Mouse (Mus musculus): Measurements from ENCODE around the gene Calm5. TPM values are rescaled to one million over a fixed set of nuclear protein-coding genes. Genes with fewer than 3 reads are reported as not detected.

The Calm5 gene
- polyA plus RNA-seq, 1 experiment from 2014 or later, result 2.9 TPM

DNA sequence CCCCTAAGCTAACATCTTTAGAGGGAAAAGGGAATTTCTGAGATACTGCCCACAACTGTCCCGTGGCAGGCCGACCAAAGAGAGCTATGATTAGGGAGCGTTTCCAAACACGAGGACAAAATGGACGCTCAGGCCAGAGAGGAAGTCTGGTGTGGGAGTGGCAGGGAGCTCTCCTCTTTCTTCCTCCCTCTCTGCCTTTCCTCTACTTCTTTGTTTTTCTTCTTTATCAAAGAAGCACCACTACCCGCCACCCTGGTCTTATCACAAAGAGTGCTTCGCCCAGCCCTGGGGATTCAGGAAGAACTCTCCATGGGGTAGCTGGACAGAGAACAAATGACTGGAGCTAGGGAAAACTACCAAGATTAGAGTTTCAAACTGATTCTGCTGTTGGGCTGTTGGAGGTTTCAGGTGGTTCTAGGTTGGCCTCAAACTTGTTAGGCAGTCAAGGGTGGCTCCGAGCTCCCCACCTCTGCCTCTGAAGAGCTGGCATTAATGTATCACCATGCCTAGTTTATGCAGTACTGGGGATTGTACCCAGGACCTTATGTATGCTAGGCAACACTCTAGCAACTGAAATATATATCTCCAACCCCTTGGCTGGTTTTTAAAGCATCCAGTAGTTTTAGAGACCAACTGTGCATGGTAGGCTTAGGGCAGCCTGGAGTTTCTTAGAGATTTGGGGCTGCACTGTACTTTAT is 12.5 kb downstream of the Calm5 start:
- H3K27ac ChIP-seq (replicated peaks), result no peak overlapping the region
- no peak overlapping the region for H3K9ac ChIP-seq
- no peaks in the 10 kb centered on the region for H3K27me3 ChIP-seq
- H3K4me2 ChIP-seq (replicated peaks), result no peak overlapping the region
- H3K4me3 ChIP-seq (replicated peaks), result no peak overlapping the region
- no peaks in the 10 kb centered on the region for H3K36me3 ChIP-seq
- no peaks in the 10 kb centered on the region for H3K9me3 ChIP-seq (replicated peaks)
- 84% methylated on average over 8 of the region's 8 CpGs for WGBS
- no peak for ATAC-seq (ENCODE audit: insufficient number of reproducible peaks, low FRiP score, low TSS enrichment, low read depth)
- peaks cover 6% of the 10 kb centered on the region; the same call in 1 of the 2 replicates for H3K4me1 ChIP-seq

DNA sequence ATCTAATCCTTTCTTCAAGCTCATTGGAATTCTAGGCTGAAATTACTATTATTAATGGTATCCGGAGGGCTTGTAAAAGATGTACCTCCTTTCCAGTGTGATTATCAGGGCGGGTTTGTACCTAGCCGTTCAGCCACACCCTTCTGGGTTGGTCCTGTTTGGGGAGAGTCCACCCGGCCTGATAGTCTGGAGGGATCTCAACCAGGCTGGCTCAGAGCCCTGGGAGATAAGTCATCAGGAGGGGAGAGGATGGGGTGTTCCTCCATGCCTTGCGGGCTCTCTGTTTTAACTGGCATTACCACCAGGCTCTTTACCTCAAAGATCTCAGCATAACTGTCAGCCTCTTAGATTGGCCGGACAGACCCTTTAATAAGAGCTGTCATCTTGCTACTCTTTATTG is 13.2 kb downstream of the Calm5 start:
- Histone ChIP-seq H3K36me3 (no peaks in the 10 kb centered on the region), H3K4me1 (peaks cover 6% of the 10 kb centered on the region; the same call in 1 of the 2 replicates), H3K4me2 (replicated peaks) (no peak overlapping the region), H3K9ac (no peak overlapping the region), H3K9me3 (replicated peaks) (no peaks in the 10 kb centered on the region), H3K4me3 (replicated peaks) (no peak overlapping the region), H3K27ac (replicated peaks) (no peak overlapping the region), H3K27me3 (no peaks in the 10 kb centered on the region)
- ATAC-seq (ENCODE audit: insufficient number of reproducible peaks, low FRiP score, low TSS enrichment, low read depth), result no peak
- WGBS, result 61% methylated on average over 6 of the region's 6 CpGs

DNA sequence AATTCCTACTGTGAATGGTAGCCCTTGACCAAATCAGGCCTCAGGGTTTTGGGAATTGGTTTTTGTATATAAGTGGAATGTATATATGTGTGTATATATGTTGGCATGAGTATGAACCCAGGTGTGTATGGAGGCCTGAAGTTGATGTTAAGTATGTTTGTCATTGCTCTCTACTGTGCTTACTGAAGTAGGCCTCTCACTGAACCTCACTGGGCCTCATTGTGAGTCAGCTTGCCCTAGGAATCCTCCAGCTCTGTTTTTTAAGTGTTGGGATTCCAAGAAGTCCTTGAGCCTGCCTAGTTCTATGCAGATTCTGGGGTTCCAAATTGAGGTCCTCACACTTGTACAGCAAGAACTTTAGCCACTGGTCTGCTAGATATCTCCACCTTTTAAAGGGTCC is 15.9 kb downstream of the Calm5 start:
- Histone ChIP-seq H3K4me3 (replicated peaks) (no peak overlapping the region), H3K4me2 (replicated peaks) (no peak overlapping the region), H3K9ac (no peak overlapping the region), H3K27me3 (no peaks in the 10 kb centered on the region), H3K4me1 (no peaks in the 10 kb centered on the region), H3K27ac (replicated peaks) (no peak overlapping the region), H3K9me3 (replicated peaks) (no peaks in the 10 kb centered on the region), H3K36me3 (no peaks in the 10 kb centered on the region)
- ATAC-seq (ENCODE audit: insufficient number of reproducible peaks, low FRiP score, low TSS enrichment, low read depth), result no peak

DNA sequence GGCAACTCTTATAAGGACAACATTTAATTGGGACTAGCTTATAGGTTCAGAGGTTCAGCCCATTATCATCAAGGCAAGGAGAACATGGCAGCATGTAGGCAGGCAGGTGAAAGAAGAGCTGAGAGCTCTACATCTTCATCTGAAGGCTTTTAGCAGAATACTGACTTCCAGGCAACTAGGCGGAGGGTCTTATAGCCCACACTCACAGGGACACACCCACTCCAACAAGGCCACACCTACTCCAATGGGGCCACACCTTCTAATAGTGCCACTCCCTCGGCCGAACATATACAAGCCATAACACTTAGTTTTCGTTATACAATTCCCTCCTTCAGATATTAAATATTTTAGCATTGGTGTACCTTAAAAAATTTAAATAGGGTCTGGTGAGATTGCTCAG is 18.9 kb downstream of the Calm5 start:
- Histone ChIP-seq H3K36me3 (no peaks in the 10 kb centered on the region), H3K4me2 (replicated peaks) (no peak overlapping the region)
- 95% methylated on average over 4 of the region's 4 CpGs for WGBS

DNA sequence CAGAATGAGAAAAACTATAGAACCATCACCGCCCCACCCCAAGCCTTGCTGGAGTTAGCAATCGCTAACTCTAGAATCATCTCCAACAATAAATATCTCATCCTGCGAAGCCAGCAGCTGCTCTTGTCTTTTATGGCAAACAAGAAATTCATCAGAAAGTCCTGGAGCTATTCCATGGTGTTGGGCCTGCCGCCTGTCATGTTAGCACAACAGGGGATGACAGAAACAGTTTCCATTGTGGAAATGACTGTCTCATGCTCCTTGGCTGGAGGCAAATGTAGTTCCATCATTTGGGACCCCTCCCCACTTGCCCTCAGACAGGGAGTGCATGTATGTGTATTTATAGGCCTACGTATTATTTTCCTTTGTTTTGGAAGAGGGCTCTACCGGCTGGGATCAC is 22.5 kb downstream of the Calm5 start:
- ATAC-seq (ENCODE audit: insufficient number of reproducible peaks, low FRiP score, low TSS enrichment, low read depth), result no peak
- H3K36me3 ChIP-seq, result peaks cover 7% of the 10 kb centered on the region
- H3K27me3 ChIP-seq, result no peaks in the 10 kb centered on the region
- H3K4me3 ChIP-seq (replicated peaks), result no peak overlapping the region
- H3K4me2 ChIP-seq (replicated peaks), result no peak overlapping the region
- no peaks in the 10 kb centered on the region for H3K9me3 ChIP-seq (replicated peaks)
- peak overlapping the region; percentile 13 for H3K27ac ChIP-seq (replicated peaks)
- WGBS, result 59% methylated on average over 6 of the region's 6 CpGs
- no peak overlapping the region for H3K9ac ChIP-seq
- peaks cover 11% of the 10 kb centered on the region for H3K4me1 ChIP-seq

More for the DNA sequence above, 18.9 kb downstream of the Calm5 start:
- H3K9me3 ChIP-seq (replicated peaks), result no peaks in the 10 kb centered on the region
- H3K27ac ChIP-seq (replicated peaks), result no peak overlapping the region
- no peaks in the 10 kb centered on the region for H3K27me3 ChIP-seq
- H3K9ac ChIP-seq, result no peak overlapping the region
- H3K4me3 ChIP-seq (replicated peaks), result no peak overlapping the region
- no peak for ATAC-seq (ENCODE audit: insufficient number of reproducible peaks, low FRiP score, low TSS enrichment, low read depth)
- peaks cover 11% of the 10 kb centered on the region for H3K4me1 ChIP-seq

DNA sequence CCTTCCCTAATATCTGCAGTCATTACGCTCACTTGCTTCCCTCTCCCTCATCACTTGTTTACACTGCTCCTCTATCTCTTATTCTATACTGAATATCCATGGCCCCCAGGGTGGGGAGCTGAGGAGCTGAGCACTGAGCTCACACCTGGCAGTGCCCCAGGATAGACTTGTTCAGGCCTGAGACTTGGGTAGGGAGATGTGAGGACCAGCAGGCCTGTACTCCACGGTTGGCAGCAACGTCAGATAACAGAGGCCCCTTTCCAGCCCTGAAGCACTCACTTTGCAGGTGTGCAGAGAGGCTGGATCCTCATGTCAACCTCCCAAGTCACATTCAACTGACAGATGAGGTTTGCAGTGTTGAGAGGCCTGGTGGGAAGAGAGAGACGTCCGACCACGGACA is 23.2 kb downstream of the Calm5 start:
- Histone ChIP-seq H3K4me2 (replicated peaks) (no peak overlapping the region), H3K9ac (no peak overlapping the region), H3K4me3 (replicated peaks) (no peak overlapping the region), H3K27ac (replicated peaks) (peak overlapping the region; percentile 13), H3K9me3 (replicated peaks) (no peaks in the 10 kb centered on the region), H3K4me1 (peaks cover 11% of the 10 kb centered on the region), H3K27me3 (no peaks in the 10 kb centered on the region), H3K36me3 (peaks cover 14% of the 10 kb centered on the region)
- peak; percentile 78 for ATAC-seq (ENCODE audit: insufficient number of reproducible peaks, low FRiP score, low TSS enrichment, low read depth)
- 43% methylated on average over 6 of the region's 6 CpGs for WGBS

DNA sequence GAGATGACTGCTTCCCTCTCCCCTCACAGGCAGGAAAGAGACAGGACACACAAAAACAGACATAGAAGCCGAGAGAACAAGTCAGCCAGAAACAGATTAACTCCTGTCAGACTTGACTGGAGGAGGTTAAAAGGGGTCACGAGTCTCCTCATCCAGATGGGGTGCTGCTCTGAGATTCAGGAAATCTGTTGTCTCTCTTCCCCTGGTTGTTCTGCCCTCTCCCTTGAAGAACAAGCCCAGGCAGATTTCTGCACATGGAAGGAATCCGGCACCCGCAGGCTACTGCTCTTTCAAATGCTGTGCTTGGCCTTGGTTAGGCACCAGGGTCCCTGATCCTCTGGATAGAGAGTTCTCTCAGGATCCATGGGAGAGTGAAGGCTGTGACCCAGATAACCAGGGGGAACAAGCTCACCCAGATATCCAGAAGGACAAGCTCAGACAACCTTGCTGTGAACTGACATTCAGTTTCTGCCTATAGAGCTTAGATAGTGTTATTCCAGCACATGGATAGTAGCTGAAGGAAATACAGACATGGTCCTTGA is 23.8 kb downstream of the Calm5 start:
- H3K9ac ChIP-seq, result no peak overlapping the region
- H3K4me2 ChIP-seq (replicated peaks), result no peak overlapping the region
- no peak overlapping the region for H3K4me3 ChIP-seq (replicated peaks)
- H3K9me3 ChIP-seq (replicated peaks), result no peaks in the 10 kb centered on the region
- no peaks in the 10 kb centered on the region for H3K27me3 ChIP-seq
- peaks cover 19% of the 10 kb centered on the region for H3K36me3 ChIP-seq
- 27% methylated on average over 4 of the region's 4 CpGs for WGBS
- peaks cover 11% of the 10 kb centered on the region for H3K4me1 ChIP-seq
- H3K27ac ChIP-seq (replicated peaks), result peak overlapping the region; percentile 13
- ATAC-seq (ENCODE audit: insufficient number of reproducible peaks, low FRiP score, low TSS enrichment, low read depth), result no peak

DNA sequence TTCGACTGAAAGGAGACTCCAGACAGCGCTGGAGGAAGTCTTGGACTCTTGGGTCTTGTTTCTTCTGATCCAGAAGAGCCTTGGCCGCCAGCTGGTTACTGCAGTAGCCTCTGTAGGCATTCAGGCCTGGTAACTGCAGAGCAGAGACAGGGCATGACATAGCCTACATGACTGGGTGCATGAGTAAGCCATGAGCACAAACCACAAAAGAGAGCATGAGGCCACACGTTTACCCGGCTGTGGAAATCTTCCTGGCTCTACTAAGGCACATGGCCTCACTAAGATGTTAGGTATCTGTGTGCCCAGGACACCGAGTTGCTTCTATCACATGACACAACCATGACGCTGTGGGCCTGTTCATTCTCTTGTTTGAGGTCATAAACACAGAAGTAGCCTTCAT is 32.7 kb downstream of the Calm5 start:
- H3K4me2 ChIP-seq (replicated peaks), result no peak overlapping the region
- 0 out of 2 replicates have a peak, but pooled peaks cover 7% of the 10 kb centered on the region for H3K4me1 ChIP-seq
- H3K27me3 ChIP-seq, result no peaks in the 10 kb centered on the region
- no peak overlapping the region for H3K27ac ChIP-seq (replicated peaks)
- no peak for ATAC-seq (ENCODE audit: insufficient number of reproducible peaks, low FRiP score, low TSS enrichment, low read depth)
- H3K36me3 ChIP-seq, result peaks cover 60% of the 10 kb centered on the region
- no peak overlapping the region for H3K9ac ChIP-seq
- H3K9me3 ChIP-seq (replicated peaks), result no peaks in the 10 kb centered on the region
- H3K4me3 ChIP-seq (replicated peaks), result no peak overlapping the region
- WGBS, result 87% methylated on average over 7 of the region's 7 CpGs

DNA sequence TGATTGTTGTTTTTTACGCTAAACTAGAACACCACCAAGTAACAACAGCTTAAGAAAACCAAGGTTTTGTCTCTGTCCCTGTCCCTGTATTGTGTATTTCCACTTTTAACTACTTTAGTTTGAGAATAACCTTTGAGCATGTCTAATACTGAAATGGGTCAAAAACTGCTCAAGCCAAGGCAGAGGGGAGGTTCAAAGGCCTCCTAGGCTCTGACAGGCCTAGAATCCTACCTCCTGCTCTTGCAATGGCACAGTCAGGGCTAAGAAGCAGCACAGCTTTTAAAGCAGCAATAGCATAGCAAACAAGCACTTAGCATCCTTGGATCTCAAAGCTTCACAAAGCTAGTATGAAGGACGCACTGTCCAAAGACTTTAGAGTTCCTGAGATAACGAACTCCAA is 35.1 kb downstream of the Calm5 start:
- Histone ChIP-seq H3K27ac (replicated peaks) (no peak overlapping the region), H3K27me3 (no peaks in the 10 kb centered on the region), H3K36me3 (peaks cover 45% of the 10 kb centered on the region), H3K4me2 (replicated peaks) (no peak overlapping the region; the same call in 1 of the 2 replicates), H3K9ac (peak overlapping the region; percentile 26; the same call in 1 of the 2 replicates), H3K9me3 (replicated peaks) (no peaks in the 10 kb centered on the region), H3K4me3 (replicated peaks) (peak overlapping the region; percentile 71; the same call in 1 of the 2 replicates), H3K4me1 (peaks cover 11% of the 10 kb centered on the region)
- ATAC-seq (ENCODE audit: insufficient number of reproducible peaks, low FRiP score, low TSS enrichment, low read depth), result no peak
- 79% methylated on average over 3 of the region's 3 CpGs for WGBS

DNA sequence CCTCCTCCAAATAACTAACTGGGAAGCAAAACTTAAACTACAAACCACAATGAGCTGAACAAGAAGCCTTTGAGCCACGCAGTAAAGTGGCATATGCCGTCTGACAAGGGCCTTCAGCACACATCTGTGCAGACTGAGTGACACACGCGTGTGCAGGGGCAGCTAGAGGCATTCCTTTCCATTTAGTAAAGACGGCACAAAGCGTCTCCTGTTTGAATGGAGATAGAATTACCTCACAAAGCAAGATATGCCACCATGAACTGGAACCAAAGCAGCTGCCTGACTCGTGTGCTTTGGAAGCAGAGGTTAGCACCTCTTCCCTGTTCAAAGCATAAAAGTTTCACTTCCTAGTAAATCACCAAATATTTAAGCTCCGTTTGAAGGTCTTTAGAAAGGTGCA is 36.1 kb downstream of the Calm5 start:
- no peak for ATAC-seq (ENCODE audit: insufficient number of reproducible peaks, low FRiP score, low TSS enrichment, low read depth)
- Histone ChIP-seq H3K27me3 (no peaks in the 10 kb centered on the region), H3K9ac (0 out of 2 replicates have a peak overlapping the region, but pooled peaks have one; percentile 6)

DNA sequence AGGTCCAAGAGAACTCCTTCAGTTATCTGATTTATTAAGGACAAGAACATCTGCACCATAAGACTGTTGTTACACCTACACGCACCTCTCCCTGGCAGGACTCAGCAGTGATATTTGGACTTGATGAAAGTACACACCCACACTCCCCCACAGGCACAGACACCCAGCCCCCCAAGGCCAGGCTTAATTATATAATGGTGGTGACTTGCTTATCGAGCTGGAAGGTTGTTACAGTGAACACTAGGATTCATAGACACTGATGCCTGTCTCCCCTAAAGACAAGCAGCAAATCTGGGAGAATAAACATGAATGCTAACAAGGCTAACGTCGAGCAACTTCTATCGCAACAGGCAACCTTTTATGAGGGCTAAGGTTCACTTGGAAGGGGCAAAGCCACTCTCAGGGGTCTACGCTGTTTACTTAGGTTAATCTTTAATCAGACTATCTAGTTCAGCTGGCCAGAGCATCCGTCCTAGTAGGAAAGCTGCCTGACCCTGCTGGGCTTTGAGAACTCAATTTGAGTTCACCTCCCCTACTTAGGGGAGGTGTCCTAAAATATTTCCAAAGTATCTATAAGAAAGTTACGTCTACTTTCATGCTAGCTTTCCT is 37.6 kb downstream of the Calm5 start:
- Histone ChIP-seq H3K4me1 (peaks cover 13% of the 10 kb centered on the region), H3K4me3 (replicated peaks) (peak overlapping the region; percentile 71), H3K27ac (replicated peaks) (peak overlapping the region; percentile 72), H3K27me3 (no peaks in the 10 kb centered on the region), H3K9ac (peak overlapping the region; percentile 76), H3K4me2 (replicated peaks) (peak overlapping the region; percentile 63), H3K9me3 (replicated peaks) (no peaks in the 10 kb centered on the region), H3K36me3 (peaks cover 22% of the 10 kb centered on the region)
- 17% methylated on average over 8 of the region's 8 CpGs for WGBS
- ATAC-seq (ENCODE audit: insufficient number of reproducible peaks, low FRiP score, low TSS enrichment, low read depth), result no peak

More for the DNA sequence above, 36.1 kb downstream of the Calm5 start:
- peak overlapping the region; percentile 60; the same call in 1 of the 2 replicates for H3K27ac ChIP-seq (replicated peaks)
- H3K4me3 ChIP-seq (replicated peaks), result peak overlapping the region; percentile 71
- peaks cover 36% of the 10 kb centered on the region for H3K36me3 ChIP-seq
- H3K9me3 ChIP-seq (replicated peaks), result no peaks in the 10 kb centered on the region
- peaks cover 13% of the 10 kb centered on the region for H3K4me1 ChIP-seq
- 11% methylated on average over 8 of the region's 8 CpGs for WGBS
- peak overlapping the region; percentile 63 for H3K4me2 ChIP-seq (replicated peaks)

Data from embryonic facial prominence, embryonic 15.5 days (tissue).